Mouse (Mus musculus) lung, adult 2 months (tissue): Measurements from ENCODE around the gene Ablim1. TPM values are rescaled to one million over a fixed set of nuclear protein-coding genes. Genes with fewer than 3 reads are reported as not detected.

Experiments
- DNase-seq: peaks from one replicate; pipeline ENCODE4 v3.0.0; 2022
- H3K4me1 ChIP-seq: fragments of 200-500 bp; 2 replicates; pipeline ENCODE4 v1.6.1; 2011; ENCODE audit warnings: low read length; ENCODE audit not compliant: control insufficient read depth, insufficient read depth
- H3K4me3 ChIP-seq: fragments of 200-500 bp; replicated peaks from 2 replicates; pipeline ENCODE3; 2011; ENCODE audit warnings: low read depth, mild to moderate bottlenecking, control low read depth, low read length; ENCODE audit errors: extremely low read depth
- CTCF ChIP-seq: fragments of 200-500 bp; IDR thresholded peaks from 2 replicates; pipeline ENCODE4 v1.5.1; 2011; ENCODE audit warnings: mild to moderate bottlenecking, low read length, control low read depth; ENCODE audit not compliant: insufficient read depth
- POLR2A ChIP-seq: fragments of 200-500 bp; IDR thresholded peaks from 2 replicates; pipeline ENCODE4 v1.6.1; 2011; ENCODE audit warnings: low read depth, mild to moderate bottlenecking, control low read depth, low read length, borderline replicate concordance; ENCODE audit errors: extremely low read depth
- WGBS: fragments of 180-500 bp; shearing (Covaris S2); methylation state at CpG from one replicate; pipeline ENCODE4 v1.1.7; 2018; 5-methylcytosine and 5-hydroxymethylcytosine counted together
- polyA plus RNA-seq: library from polyadenylated mRNA; depleted of rRNA; stranded (reverse); fragments of >200 nt; gene quantifications from 2 replicates; pipeline ENCODE4 v1.2.3, GENCODE M21; 2012

Gene Ablim1
- polyA plus RNA-seq, 1 experiment, result 71.3 TPM

DNA sequence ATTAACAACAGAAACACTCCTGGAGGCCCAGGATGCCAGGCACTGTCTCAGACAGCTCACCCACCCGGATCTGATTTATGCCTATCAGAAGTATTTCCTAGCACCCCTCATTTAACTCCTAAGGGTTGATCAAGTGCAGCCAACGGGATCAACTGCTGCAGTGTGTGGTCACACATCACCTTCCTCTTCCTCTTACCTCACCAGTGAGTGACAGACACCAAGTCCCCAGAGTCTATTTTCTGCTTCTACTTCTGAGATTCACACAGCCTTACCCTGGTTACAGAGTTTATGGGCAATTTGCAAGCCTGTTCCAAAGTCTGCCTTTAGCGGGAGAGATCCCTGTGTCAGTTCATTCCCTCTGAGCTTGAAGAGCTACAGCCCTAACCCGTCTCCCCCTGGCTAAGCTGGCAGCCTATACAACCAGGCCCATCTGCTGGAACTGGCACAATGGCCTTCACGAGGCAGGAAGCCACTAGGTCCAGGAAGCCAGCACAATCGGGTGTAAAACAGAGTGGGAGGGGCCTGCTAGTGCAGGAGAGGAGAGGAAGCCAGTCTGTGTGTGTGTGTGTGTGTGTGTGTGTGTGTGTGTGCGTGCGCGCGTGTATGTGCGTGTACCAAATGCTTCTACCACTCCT is 191.1 kb downstream of the Ablim1 start:
- no peak for DNase-seq
- no peak for TF ChIP-seq CTCF
- peak; percentile 83; the same call in 1 of the 2 replicates for TF ChIP-seq POLR2A
- peaks cover 12% of the 10 kb centered on the region for H3K4me1 ChIP-seq
- no peak overlapping the region for H3K4me3 ChIP-seq
- WGBS, result 34% methylated on average over 11 of the region's 11 CpGs

DNA sequence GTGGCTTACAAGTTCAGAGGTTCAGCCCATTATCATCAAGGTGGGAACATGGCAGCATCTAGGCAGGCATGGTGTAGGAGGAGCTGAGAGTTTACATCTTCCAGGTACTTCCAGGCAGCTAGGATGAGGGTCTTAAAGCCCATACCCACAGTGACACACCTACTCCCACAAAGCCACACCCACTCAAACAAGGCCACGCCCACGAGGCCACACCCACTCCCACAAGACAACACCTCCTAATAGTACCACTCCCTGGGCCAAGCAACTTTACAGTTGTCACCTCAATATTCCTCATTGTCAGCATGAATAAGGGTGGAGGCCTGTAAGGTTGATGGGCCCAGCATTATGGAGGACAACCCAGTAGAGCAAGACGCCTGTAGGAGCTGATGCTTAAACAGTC is 192.5 kb downstream of the Ablim1 start:
- TF ChIP-seq POLR2A, result no peak
- TF ChIP-seq CTCF, result no peak
- whole genome bisulfite sequencing, result 77% methylated on average over 3 of the region's 3 CpGs
- Histone ChIP-seq H3K4me3 (no peak overlapping the region), H3K4me1 (peaks cover 13% of the 10 kb centered on the region)
- no peak for DNase-seq

DNA sequence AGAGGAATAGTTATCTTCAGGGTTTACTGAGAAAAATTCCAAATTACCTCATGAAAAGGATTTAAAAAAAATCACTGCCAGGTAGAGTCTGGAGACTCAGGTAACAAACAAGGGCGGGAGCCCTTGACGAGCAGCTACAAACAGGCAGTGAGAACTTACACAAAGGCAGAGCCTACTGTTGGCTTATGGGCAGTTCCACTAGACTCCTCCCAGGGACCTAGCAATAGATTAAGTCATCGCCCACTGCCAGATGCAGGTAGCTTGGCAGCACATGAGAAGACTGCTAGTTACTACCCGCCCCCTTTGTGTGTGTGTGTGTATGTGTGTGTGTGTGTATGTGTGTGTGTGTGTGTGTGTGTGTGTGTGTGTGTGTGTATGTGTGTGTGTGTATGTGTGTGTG is 193.7 kb downstream of the Ablim1 start:
- WGBS, result 67% methylated on average over 4 of the region's 4 CpGs
- TF ChIP-seq POLR2A (no peak), CTCF (no peak)
- no peak overlapping the region for H3K4me3 ChIP-seq
- DNase-seq, result no peak
- H3K4me1 ChIP-seq, result peaks cover 15% of the 10 kb centered on the region

DNA sequence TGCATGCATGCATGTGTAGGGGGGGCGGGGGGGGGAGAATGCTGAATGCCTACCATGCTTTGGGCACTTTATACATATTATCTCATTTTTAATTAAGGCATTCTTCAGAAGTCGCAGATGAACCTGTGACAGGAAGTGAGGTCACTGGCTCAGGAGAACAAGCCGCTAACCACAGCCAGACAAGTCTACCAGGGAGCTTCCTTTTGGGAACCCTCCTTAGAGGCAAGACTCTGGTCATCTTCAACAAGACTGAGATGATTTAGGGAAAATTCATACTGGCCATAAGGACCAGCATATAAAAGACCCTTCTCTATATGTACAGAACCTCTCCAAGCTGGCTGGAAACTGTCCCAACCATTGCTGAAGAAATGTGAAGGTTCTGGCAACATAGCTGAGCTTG is 195.1 kb downstream of the Ablim1 start:
- WGBS, result 26% methylated on average over 3 of the region's 3 CpGs
- no peak for DNase-seq

DNA sequence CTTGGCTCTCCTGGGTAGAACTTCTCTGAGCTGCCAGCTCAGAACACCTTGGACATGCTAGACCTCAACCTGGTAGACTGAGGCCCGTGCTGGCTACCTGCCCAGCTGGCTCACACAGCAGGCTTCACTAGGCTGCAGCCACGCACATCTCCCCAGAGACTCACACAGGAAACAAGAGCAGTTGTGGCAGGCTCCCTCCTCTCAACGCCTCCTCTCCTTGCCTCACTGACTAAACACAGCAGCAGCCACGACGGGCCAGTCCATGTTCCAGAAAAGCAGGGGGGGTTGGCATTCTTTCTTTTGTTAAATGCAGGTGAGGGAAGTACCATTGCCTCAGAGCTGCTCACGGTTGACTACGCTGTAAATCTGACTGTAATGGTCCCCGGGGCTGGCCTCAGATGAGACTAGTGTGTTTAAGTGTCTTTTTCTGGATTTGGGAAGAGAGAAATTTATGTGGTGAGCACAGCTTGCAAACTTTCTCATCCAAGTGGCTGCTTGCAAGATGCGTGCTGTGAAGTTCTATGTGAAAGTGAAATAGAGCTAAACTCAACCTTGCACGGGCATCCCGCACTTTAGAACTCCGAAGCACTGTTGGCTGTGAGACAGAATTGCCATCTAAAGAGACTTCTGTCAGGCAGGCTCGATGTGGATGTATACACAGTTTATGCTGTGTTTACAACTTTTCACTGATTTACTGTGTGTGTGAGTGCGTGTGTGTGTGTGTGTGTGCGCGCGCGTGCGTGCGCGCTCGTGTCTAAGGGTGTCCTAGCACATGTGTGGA is 195.7 kb downstream of the Ablim1 start:
- WGBS, result 24% methylated on average over 22 of the region's 22 CpGs

More for the DNA sequence above, 195.1 kb downstream of the Ablim1 start:
- TF ChIP-seq CTCF, result no peak
- no peak for TF ChIP-seq POLR2A
- Histone ChIP-seq H3K4me1 (peaks cover 18% of the 10 kb centered on the region), H3K4me3 (no peak overlapping the region)

DNA sequence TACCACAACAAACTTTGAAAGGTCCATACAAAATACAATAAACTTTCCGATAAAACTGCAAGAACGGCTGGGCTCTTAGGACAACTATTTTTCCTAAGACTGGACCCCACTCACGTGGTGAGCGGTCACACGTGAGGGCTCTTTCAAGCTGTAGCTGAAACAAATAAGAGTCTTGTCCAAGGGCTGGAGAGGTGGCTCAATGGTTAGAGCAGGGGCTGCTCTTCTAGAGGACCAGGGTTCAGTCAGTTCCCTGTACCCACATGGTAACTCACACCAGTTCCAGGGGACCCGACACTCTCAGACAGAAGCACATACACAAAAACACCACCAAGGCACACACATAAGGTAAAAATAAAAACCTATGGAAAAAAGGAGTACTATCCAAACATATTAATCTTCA is 197.0 kb downstream of the Ablim1 start:
- peak overlapping the region; percentile 74 for H3K4me3 ChIP-seq
- TF ChIP-seq POLR2A (no peak), CTCF (no peak)
- WGBS, result 26% methylated on average over 6 of the region's 6 CpGs
- H3K4me1 ChIP-seq, result peaks cover 16% of the 10 kb centered on the region
- DNase-seq, result no peak

More for the DNA sequence above, 195.7 kb downstream of the Ablim1 start:
- TF ChIP-seq CTCF (no peak), POLR2A (peak; percentile 85; the same call in 1 of the 2 replicates)
- DNase-seq, result peak; percentile 71
- Histone ChIP-seq H3K4me3 (peak overlapping the region; percentile 74), H3K4me1 (peaks cover 18% of the 10 kb centered on the region)

DNA sequence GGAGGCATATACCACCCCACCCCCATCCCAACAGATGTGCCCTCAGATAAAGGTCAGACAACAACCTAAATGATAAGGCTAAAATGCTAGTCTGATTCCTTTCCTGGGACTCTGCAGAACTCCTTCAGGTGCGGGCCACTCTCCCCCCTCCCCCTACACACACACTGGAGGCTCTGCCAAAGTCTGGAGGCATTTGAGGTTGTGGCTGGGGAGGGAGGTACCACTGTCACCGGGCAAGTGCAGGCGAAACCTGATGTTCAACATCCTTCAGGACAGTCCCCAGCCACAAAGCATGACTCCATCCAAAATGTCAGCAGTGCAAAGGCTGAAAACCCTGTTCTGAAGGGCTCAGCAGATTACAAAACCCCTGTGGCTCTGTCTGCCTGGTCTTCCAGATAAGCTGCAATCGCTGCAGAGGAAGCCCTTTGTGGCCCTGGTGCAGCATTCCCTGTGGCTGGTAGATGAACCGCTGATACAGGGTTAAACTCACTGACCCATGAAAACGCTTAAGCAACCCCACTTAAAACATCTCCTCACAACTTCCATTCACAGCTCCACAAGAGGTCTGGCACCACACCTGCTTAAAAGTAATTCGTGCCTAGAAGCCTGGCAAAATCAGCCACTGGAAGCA is 197.7 kb downstream of the Ablim1 start:
- peak; percentile 48 for DNase-seq
- peaks cover 20% of the 10 kb centered on the region for H3K4me1 ChIP-seq
- H3K4me3 ChIP-seq, result peak overlapping the region; percentile 74
- 8% methylated on average over 7 of the region's 7 CpGs for WGBS
- no peak for TF ChIP-seq POLR2A
- no peak for TF ChIP-seq CTCF

DNA sequence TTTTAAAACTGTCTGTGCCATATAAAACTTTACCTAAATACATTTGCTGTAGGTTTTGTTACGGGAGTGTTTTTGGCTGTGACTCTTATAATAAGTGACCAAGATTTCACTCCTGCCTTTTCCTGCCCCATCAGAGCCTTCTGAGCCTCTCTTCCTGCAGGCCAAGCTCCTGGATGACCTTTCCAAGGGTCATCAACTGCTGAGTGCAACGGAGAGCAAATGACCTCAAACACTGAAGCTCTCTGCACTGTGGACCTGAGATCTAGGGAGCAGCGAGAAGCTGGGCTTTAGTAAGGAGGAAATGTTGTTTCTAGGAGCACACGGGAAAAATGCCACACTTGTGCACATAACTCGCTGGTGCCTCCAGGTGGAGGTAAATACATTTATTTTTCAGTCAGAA is 199.0 kb downstream of the Ablim1 start:
- TF ChIP-seq POLR2A (no peak), CTCF (no peak)
- no peak for DNase-seq
- no peak overlapping the region for H3K4me3 ChIP-seq
- WGBS, result 26% methylated on average over 5 of the region's 5 CpGs
- H3K4me1 ChIP-seq, result peaks cover 20% of the 10 kb centered on the region

DNA sequence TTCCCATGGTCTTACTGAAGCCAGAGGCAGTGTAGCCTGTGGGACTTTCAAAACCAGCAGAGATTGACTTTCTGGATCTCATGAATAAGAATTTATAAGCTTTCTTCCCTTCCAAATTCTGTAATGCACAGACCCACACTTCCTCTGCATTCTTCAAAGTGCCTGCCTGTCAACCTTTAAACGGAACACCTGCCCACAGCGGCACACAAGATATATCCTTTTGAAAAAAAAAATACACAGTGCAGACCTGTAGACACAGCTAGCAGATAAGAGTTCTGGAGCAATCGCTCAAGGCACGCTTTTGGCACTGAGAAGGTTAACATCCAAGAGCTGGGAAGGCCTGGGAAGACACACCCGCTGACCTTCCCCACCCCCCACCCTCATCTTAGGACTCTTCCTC is 199.8 kb downstream of the Ablim1 start:
- DNase-seq, result no peak
- H3K4me3 ChIP-seq, result no peak overlapping the region
- 56% methylated on average over 5 of the region's 5 CpGs for WGBS
- no peak for TF ChIP-seq CTCF
- no peak for TF ChIP-seq POLR2A
- H3K4me1 ChIP-seq, result peaks cover 20% of the 10 kb centered on the region

DNA sequence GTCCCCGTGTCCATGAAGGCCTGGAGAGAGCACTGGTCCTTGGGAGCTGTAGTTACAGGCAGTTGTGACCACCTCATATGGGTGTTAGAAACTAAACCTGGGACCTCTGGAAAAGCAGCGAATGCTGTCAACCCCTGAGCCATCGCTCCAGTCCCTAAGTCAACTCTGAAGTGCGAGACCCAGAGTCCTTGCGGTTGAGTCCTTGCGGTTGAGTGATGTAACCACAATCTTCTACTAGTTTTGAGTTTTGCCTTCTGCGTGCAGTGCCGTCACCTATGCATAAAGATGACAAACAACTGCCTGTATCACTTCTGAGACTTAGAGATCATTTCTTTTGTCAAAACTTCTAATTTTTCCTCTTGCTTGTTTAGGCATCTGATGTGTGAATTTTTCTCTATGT is 200.7 kb downstream of the Ablim1 start:
- TF ChIP-seq CTCF (no peak), POLR2A (no peak)
- WGBS, result 90% methylated on average over 8 of the region's 8 CpGs

More for the DNA sequence above, 200.7 kb downstream of the Ablim1 start:
- no peak overlapping the region for H3K4me3 ChIP-seq
- no peak for DNase-seq
- peaks cover 22% of the 10 kb centered on the region for H3K4me1 ChIP-seq
